Comparison of ENCODE assay signal across 8 mouse cellular contexts in the genomic region with DNA sequence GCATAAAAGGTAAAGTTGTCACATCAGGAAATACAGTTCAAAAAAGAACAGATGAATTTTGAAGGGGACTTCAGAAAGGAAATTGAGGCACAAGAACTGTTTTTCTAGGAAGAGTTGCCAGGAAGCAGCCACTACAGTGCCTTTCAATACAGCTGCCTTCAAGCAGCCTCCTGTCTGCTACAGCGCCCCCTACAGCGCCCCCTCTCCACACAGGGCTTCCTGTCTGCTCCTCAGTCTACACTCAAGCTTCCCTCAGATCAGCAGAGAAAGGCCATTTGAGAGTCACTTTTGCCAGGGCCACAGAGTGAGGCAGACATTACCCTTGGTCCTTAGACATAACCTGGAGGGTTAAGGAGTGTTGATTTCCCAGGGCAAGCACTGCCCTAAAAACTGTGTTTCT. TPM values are rescaled to one million over a fixed set of nuclear protein-coding genes. Genes with fewer than 3 reads are reported as not detected.
DNase-seq lines count a peak whose midpoint lies in the region; ATAC-seq and TF ChIP-seq lines count a peak whose summit lies in the region.
"Had no signal": no experiment of that assay in that cellular context is flagged by ENCODE, and none has a peak within 500 bp of the region (broad histone marks: within the 10 kb centered on the region; RNA-seq: fewer than 3 reads in every experiment).

No protein-coding gene starts in this region.

- H3K4me3 ChIP-seq in lung, embryonic 14.5 days (ENCODE audit: low read depth, low read length) = no peak overlapping the region
- no peak overlapping the region for H3K4me3 ChIP-seq in liver, embryonic 15.5 days (replicated peaks)

- H3K4me1 ChIP-seq in lung, embryonic 14.5 days (ENCODE audit: insufficient read depth) = no peaks in the 10 kb centered on the region
- H3K4me1 ChIP-seq in liver, embryonic 15.5 days (replicated peaks) = peaks cover 35% of the 10 kb centered on the region

- no peak for ATAC-seq in lung, embryonic 14.5 days (ENCODE audit: insufficient read depth)
- ATAC-seq in liver, embryonic 15.5 days (ENCODE audit: insufficient read depth) = 0 out of 2 replicates have a peak, but pooled peaks have one; percentile 52

- no peak overlapping the region for H3K4me2 ChIP-seq in lung, embryonic 14.5 days
- H3K4me2 ChIP-seq in liver, embryonic 15.5 days = peak overlapping the region; percentile 6; the same call in 1 of the 2 replicates

- H3K9me3 ChIP-seq in lung, embryonic 14.5 days (ENCODE audit: low read depth, low read length) = no peaks in the 10 kb centered on the region
- no peaks in the 10 kb centered on the region for H3K9me3 ChIP-seq in liver, embryonic 15.5 days (replicated peaks)

- H3K9ac ChIP-seq in lung, embryonic 14.5 days = no peak overlapping the region
- H3K9ac ChIP-seq in liver, embryonic 15.5 days = no peak overlapping the region

- TF ChIP-seq CTCF in lung, embryonic 14.5 days (IDR thresholded peaks at IDR 0.05; ENCODE audit: low read depth) = peak; percentile 30; the same call in 1 of the 2 replicates

- H3K27me3 ChIP-seq in lung, embryonic 14.5 days (ENCODE audit: insufficient read depth, low read length) = no peaks in the 10 kb centered on the region
- no peaks in the 10 kb centered on the region for H3K27me3 ChIP-seq in liver, embryonic 15.5 days

- H3K36me3 ChIP-seq in lung, embryonic 14.5 days (ENCODE audit: insufficient read depth) = no peaks in the 10 kb centered on the region
- H3K36me3 ChIP-seq in liver, embryonic 15.5 days (replicated peaks) = no peaks in the 10 kb centered on the region

- 9% methylated on average over 2 of the region's 2 CpGs for WGBS in lung, embryonic 14.5 days
- WGBS in liver, embryonic 15.5 days (ENCODE audit: insufficient replicate concordance) = 29% methylated on average over 2 of the region's 2 CpGs

- H3K27ac ChIP-seq in lung, embryonic 14.5 days (ENCODE audit: low read depth) = no peak overlapping the region; the same call in 1 of the 2 replicates
- peak overlapping the region; percentile 45 for H3K27ac ChIP-seq in liver, embryonic 15.5 days (replicated peaks)

- peak; percentile 42 for DNase-seq in lung, embryonic 14.5 days
- DNase-seq in lung, postnatal 25 days (ENCODE audit: low spot score) = no peak
- DNase-seq in T-cell, adult 2 months (ENCODE audit: low spot score) = peak; percentile 44
- peak; percentile 63 for DNase-seq in thymus, postnatal 25 days
- DNase-seq in right cerebral cortex, postnatal 36 days (ENCODE audit: low spot score in 2 of 2) = no peak
- DNase-seq in ovary, postnatal 14 days (ENCODE audit: low spot score) = no peak
- DNase-seq: cerebellum, adult 18-20 months had no signal

RNA-seq across cellular contexts. Expression of gene Trdmt1, which starts 6.7 kb away (rescaled TPM):
- 18.1 TPM in 2 replicates for polyA plus RNA-seq in lung, embryonic 14.5 days (2014; fragmentation: Nextera tagmentation; extraction: Ambion mirVana)
- polyA plus RNA-seq in liver, embryonic 15.5 days (2015; fragmentation: Nextera tagmentation; extraction: Ambion mirVana) = 3.2 and 4.1 TPM in 2 replicates

RNA-seq across cellular contexts. Expression of gene Vim, which starts 36.0 kb away (rescaled TPM):
- polyA plus RNA-seq in lung, embryonic 14.5 days (2014; fragmentation: Nextera tagmentation; extraction: Ambion mirVana) = 843 and 848 TPM in 2 replicates
- 84.2 and 91.3 TPM in 2 replicates for polyA plus RNA-seq in liver, embryonic 15.5 days (2015; fragmentation: Nextera tagmentation; extraction: Ambion mirVana)

RNA-seq across cellular contexts. Expression of gene Cubn, which starts 46.1 kb away (rescaled TPM):
- 1.4 and 1.5 TPM in 2 replicates for polyA plus RNA-seq in lung, embryonic 14.5 days (2014; fragmentation: Nextera tagmentation; extraction: Ambion mirVana)
- polyA plus RNA-seq in liver, embryonic 15.5 days (2015; fragmentation: Nextera tagmentation; extraction: Ambion mirVana) = 0.06 and 0.10 TPM in 2 replicates

Comparison
In these comparisons a context has a peak if more than half of its experiments do, and no peak if none do; other contexts are left out.
1. DNase-seq: peak in lung, embryonic 14.5 days (single experiment), T-cell, adult 2 months (single experiment) and thymus, postnatal 25 days (single experiment); none in lung, postnatal 25 days (single experiment), right cerebral cortex, postnatal 36 days (0 of 2) and ovary, postnatal 14 days (single experiment).